Mouse (Mus musculus): ENCODE data around the gene Cks1b. TPM values are rescaled to one million over a fixed set of nuclear protein-coding genes. Genes with fewer than 3 reads are reported as not detected.

The Cks1b gene
- polyA plus RNA-seq, 1 experiment from 2014 or later: 301 TPM

DNA sequence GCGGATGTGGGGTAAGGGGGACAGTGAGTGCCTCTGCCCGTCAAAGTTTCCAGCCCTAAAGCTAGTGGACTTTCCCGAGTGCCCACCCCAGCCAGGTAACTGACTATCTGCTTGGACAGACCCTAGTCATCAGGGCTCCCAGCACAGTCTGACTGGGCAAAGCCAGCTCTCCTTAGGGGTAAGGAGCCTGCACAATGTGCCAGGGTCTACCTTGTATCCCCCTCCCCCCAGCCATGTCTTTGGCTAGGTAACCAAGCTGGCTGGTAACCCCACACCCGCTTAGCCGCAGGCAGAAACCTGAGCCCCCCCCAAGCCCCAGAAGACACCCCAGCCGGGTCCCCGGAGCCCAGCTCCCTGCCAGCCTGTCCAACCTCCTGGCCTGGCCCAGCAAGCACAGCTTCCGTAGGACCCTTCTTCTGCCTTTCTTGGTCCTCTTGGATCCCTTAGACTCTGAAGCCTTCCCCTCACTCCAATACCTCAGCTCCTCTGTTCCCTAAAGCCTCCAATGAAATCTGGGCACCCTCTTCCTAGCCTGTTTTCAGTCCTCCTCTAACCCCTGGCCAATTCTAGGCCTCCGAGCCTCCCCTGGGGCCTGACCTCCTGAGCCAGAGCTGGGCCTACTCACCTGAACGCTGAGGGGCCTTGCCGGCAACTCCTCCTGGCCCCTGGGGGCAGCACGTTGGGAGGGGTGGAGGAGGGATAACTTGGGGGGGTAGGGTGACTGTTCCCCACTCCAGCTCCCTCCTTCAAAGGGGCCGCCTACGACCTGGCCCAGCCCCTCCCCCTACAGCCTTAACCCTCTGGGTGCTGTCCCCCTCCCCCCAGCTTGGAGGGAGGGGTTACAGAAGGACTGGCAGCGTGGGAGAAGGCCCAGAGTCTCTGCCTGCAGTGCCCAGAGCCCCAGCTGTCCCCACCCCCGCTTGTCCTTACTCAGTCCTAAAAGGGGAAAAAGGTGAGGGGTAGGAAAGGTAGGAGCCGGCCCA lies 31.5 kb downstream of the Cks1b start:
- Histone ChIP-seq H3K4me2 (peak overlapping the region; percentile 32; the same call in 1 of the 2 replicates), H3K9ac (peak overlapping the region; percentile 13), H3K36me3 (no peaks in the 10 kb centered on the region), H3K9me3 (replicated peaks) (no peaks in the 10 kb centered on the region), H3K27ac (peak overlapping the region; percentile 38; the same call in 1 of the 2 replicates), H3K27me3 (peaks cover 12% of the 10 kb centered on the region), H3K4me1 (replicated peaks) (peaks cover 68% of the 10 kb centered on the region), H3K4me3 (replicated peaks) (peak overlapping the region; percentile 12)
- DNase-seq (no peak), ATAC-seq (ENCODE audit: low read depth) (no peak)
- 64% methylated on average over 17 of the region's 17 CpGs for WGBS (ENCODE audit: insufficient replicate concordance)

DNA sequence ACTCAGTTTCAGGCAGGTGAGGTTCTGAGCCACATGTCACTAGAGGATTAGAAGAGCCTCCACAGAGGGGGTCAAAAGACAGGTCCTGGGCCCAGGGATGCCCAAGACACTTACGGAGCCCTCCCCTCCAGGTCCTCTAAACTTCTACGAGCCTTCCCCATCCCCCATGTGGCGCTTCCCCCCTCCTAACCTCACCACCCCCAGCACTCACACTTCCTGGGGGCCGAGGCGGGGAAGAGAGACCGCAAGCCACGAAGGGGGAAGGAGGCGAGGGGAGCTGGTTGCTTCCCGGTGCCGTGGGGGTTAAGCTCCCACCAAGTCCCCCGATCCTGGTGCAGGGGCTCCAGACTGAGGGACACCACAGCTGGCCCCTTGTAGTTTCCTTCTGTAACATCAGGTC lies 32.7 kb downstream of the Cks1b start:
- H3K4me3 ChIP-seq (replicated peaks): 0 out of 2 replicates have a peak overlapping the region, but pooled peaks have one; percentile 5

DNA sequence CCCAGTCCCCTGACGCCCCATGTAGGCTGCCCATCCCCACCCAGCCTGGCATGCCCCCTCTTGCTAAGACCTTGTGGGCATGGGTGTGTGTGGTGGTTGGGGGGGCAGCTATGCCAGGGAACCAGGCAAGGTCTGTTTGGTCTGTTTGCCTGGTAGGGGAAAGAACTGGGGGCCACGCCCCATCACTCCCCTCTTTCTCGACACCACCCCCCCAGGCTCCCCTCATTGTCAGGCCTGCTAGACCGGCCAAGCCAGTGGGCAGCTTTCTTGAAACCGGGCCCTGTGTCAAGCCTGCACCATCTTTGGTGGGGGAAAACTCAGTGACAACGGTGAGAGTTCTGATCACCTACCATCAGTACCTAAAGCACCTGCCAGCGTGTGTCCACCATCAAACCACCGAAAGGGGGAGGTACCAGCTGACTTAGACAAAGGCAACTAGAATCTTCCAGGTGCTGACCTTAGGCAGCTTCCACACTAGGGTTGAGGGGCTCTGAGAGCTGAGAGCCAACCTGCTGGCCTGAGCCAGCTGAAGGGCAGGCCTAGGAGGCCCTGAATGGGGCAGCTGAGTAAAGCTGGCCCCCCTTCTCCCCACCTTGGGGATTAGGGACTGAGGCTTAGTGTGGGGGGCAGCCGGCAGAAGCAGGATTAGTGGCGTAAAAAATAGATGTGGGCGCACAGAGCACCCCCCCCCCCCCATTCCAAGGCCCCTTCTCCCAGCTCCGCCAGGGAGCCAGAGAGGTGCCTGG lies 33.7 kb downstream of the Cks1b start:
- no peaks in the 10 kb centered on the region for H3K27me3 ChIP-seq
- peaks cover 45% of the 10 kb centered on the region for H3K4me1 ChIP-seq (replicated peaks)
- H3K27ac ChIP-seq: no peak overlapping the region
- no peak overlapping the region for H3K4me3 ChIP-seq (replicated peaks)
- peaks cover 17% of the 10 kb centered on the region for H3K36me3 ChIP-seq
- WGBS (ENCODE audit: insufficient replicate concordance): 72% methylated on average over 11 of the region's 12 CpGs
- H3K9me3 ChIP-seq (replicated peaks): no peaks in the 10 kb centered on the region
- no peak for DNase-seq
- no peak overlapping the region for H3K9ac ChIP-seq
- ATAC-seq (ENCODE audit: low read depth): no peak
- 0 out of 2 replicates have a peak overlapping the region, but pooled peaks have one; percentile 11 for H3K4me2 ChIP-seq

More for the DNA sequence above, 32.7 kb downstream of the Cks1b start:
- 15% methylated on average over 11 of the region's 11 CpGs for WGBS (ENCODE audit: insufficient replicate concordance)
- Histone ChIP-seq H3K27me3 (no peaks in the 10 kb centered on the region), H3K27ac (no peak overlapping the region), H3K4me1 (replicated peaks) (peaks cover 55% of the 10 kb centered on the region), H3K36me3 (peaks cover 9% of the 10 kb centered on the region; the same call in 1 of the 2 replicates), H3K4me2 (peak overlapping the region; percentile 4; the same call in 1 of the 2 replicates), H3K9ac (no peak overlapping the region), H3K9me3 (replicated peaks) (no peaks in the 10 kb centered on the region)
- DNase-seq (no peak), ATAC-seq (ENCODE audit: low read depth) (no peak)

DNA sequence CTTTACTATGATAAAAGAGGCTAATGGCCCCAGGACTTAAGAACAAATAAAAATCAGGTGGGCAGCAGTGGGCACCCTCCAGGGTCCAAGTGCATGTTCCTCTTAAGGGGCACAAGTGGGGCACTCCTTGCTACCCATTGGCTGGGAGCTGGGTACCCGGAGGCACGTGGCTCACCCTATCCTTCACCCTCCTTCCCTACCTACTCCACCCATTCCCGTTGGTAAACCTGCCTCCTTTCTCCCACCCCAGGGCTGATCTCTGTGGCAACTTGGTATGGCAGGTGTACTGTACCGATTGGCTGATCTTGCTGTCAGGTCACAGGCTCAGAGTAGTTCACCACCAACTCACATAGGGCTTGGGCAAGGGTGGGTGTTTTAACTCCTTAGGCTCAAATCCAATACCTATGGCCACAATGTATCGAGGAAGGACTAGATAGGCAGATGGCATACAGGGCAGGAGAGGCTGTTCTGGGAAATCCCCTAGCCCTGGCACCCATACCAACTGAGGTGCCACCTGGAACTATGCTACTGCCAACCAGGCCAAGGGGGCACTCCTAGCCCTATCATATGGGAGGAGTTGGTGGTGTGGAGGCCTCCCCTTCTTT lies 34.4 kb downstream of the Cks1b start:
- 60% methylated on average over 5 of the region's 5 CpGs for WGBS (ENCODE audit: insufficient replicate concordance)
- no peak overlapping the region for H3K4me3 ChIP-seq (replicated peaks)
- DNase-seq: no peak
- H3K27me3 ChIP-seq: no peaks in the 10 kb centered on the region
- no peak for ATAC-seq (ENCODE audit: low read depth)
- H3K27ac ChIP-seq: no peak overlapping the region
- peaks cover 43% of the 10 kb centered on the region for H3K4me1 ChIP-seq (replicated peaks)
- H3K9me3 ChIP-seq (replicated peaks): no peaks in the 10 kb centered on the region
- H3K9ac ChIP-seq: no peak overlapping the region
- H3K4me2 ChIP-seq: no peak overlapping the region
- peaks cover 20% of the 10 kb centered on the region for H3K36me3 ChIP-seq

DNA sequence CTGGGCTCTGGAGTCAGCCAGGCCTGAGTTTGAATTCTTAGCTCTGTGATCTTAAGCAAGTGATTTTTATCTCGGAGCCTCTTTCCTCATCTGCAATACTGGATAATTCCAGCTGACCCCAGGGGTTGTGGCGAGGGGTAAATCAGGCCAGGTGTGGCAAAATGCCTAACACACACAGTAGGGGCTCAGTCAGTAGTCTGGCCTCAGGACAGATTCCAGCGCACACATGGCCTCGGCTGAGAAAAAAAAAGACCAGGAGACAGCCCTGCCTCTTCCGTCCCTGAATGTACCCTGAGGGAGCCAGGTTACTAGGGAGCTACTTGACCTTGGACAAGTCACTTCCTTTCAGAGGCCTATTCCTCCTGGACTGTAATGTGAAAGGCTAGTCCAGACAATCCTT lies 35.2 kb downstream of the Cks1b start:
- no peak for DNase-seq
- H3K27me3 ChIP-seq: no peaks in the 10 kb centered on the region
- no peak for ATAC-seq (ENCODE audit: low read depth)
- no peaks in the 10 kb centered on the region for H3K9me3 ChIP-seq (replicated peaks)
- H3K4me2 ChIP-seq: no peak overlapping the region
- no peak overlapping the region for H3K4me3 ChIP-seq (replicated peaks)
- H3K36me3 ChIP-seq: peaks cover 20% of the 10 kb centered on the region
- WGBS (ENCODE audit: insufficient replicate concordance): 84% methylated on average over 5 of the region's 5 CpGs
- H3K27ac ChIP-seq: no peak overlapping the region
- no peak overlapping the region for H3K9ac ChIP-seq
- peaks cover 43% of the 10 kb centered on the region for H3K4me1 ChIP-seq (replicated peaks)

DNA sequence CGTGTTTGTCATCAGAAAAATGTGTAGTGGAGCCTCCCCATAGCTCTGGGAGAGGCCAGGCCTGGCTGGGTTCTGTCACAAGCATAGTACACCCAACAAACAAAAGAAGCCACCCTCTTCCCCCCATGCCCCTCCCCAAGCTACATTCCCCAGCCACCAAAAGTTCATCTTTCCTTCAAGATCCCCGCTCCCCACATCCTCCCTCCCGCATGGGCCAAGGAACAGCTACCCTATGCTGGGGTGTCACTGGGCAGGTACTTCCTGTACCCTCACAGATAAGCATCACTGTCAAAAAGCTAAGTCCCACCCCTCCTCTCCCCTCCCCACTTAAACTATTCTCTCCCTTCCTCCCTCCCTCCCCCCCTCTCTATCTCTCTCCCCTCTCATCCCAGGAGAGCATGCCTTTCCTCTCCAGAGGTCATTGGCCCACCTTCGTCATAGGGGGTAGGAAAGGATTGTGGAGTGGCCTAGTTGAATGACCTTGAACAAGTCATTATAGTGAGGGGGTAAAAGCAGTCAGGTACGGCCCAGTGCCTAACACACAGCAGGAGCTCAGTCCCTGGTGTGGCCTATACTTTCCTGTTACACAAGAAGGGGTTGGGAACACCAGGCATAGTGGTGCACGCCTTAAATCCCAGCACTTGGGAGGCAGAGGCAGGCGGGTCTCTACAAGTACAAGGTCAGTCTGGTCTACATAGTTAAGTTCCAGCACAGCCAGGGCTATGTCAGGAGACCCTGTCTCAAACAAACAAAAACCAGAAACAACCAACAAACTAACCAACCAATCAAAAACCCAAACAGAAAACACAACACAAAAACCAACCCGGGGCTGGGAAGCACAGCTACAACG lies 35.9 kb downstream of the Cks1b start:
- no peak for ATAC-seq (ENCODE audit: low read depth)

DNA sequence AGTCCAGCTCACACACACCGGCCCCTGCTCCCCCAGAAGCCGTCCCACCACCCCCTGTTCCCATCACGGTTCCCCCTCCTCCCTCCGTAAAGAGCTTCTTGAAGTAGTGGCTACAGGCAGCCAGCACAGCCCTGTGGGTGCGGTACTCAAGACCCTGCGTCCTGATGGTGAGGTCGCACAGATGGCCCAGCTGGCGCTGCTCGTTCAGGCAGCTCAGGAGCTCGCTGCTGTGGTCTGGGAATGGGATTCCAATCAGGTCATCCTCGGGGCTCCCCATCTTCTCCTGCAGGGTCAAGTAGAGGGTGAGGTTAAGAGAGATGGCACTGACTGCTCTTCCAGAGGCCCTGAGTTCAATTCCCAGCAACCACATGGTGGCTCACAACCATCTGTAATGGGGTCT lies 37.0 kb downstream of the Cks1b start:
- Histone ChIP-seq H3K9ac (no peak overlapping the region), H3K36me3 (peaks cover 20% of the 10 kb centered on the region), H3K4me2 (no peak overlapping the region), H3K4me3 (replicated peaks) (no peak overlapping the region), H3K4me1 (replicated peaks) (peaks cover 30% of the 10 kb centered on the region), H3K27ac (no peak overlapping the region), H3K27me3 (no peaks in the 10 kb centered on the region), H3K9me3 (replicated peaks) (no peaks in the 10 kb centered on the region)
- 84% methylated on average over 11 of the region's 11 CpGs for WGBS (ENCODE audit: insufficient replicate concordance)
- no peak for DNase-seq
- no peak for ATAC-seq (ENCODE audit: low read depth)

More for the DNA sequence above, 35.9 kb downstream of the Cks1b start:
- no peak for DNase-seq
- no peak overlapping the region for H3K4me2 ChIP-seq
- no peak overlapping the region for H3K27ac ChIP-seq
- no peaks in the 10 kb centered on the region for H3K9me3 ChIP-seq (replicated peaks)
- no peak overlapping the region for H3K4me3 ChIP-seq (replicated peaks)
- no peak overlapping the region for H3K9ac ChIP-seq
- 75% methylated on average over 9 of the region's 9 CpGs for WGBS (ENCODE audit: insufficient replicate concordance)
- peaks cover 20% of the 10 kb centered on the region for H3K36me3 ChIP-seq
- H3K27me3 ChIP-seq: no peaks in the 10 kb centered on the region
- H3K4me1 ChIP-seq (replicated peaks): peaks cover 41% of the 10 kb centered on the region

DNA sequence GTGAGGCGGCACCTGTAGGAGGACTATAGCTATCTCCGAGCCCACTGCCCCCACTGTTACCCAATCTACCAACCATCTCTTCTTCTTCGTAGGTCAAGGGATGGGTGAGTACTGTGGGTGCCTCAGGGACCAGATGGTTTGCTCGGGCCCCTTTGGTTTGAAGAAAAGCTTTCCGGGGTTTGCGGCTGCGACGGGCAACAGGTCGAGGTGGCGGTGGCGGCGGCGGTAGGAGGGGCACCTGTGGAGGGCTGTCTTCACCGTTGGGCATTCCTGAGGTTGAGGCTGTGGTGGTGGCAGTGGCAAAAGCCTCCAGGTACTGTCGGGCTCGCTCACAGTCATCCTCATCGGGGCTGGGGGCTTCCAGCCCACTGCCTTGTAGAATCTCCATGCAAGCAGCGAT lies 37.5 kb downstream of the Cks1b start:
- H3K4me3 ChIP-seq (replicated peaks): no peak overlapping the region
- H3K4me1 ChIP-seq (replicated peaks): peaks cover 28% of the 10 kb centered on the region
- no peaks in the 10 kb centered on the region for H3K9me3 ChIP-seq (replicated peaks)
- no peak overlapping the region for H3K27ac ChIP-seq
- no peaks in the 10 kb centered on the region for H3K27me3 ChIP-seq
- WGBS (ENCODE audit: insufficient replicate concordance): 83% methylated on average over 18 of the region's 18 CpGs
- peaks cover 20% of the 10 kb centered on the region for H3K36me3 ChIP-seq
- ATAC-seq (ENCODE audit: low read depth) (no peak), DNase-seq (no peak)
- H3K4me2 ChIP-seq: no peak overlapping the region
- H3K9ac ChIP-seq: no peak overlapping the region

DNA sequence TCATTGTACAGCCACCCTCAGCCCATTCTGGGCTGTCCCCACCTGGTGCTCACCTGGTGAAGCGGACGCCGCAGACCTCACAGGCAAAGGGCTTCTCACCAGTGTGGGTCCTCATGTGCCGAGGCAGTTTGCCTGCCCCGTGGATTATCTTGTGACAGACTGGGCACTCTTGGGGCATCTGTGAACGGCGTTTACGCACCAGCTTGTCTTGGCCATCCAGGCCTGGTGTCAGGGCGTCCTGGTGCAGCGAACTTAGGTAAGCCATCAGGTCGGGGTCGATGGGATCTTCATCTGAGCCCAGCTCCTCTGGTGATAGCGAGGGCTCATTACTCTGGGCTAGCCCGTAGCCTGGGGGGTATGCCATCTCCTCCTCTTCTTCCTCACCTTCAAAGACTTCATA lies 37.9 kb downstream of the Cks1b start:
- ATAC-seq (ENCODE audit: low read depth): no peak
- Histone ChIP-seq H3K4me3 (replicated peaks) (no peak overlapping the region), H3K36me3 (peaks cover 20% of the 10 kb centered on the region), H3K27ac (no peak overlapping the region), H3K9me3 (replicated peaks) (no peaks in the 10 kb centered on the region), H3K27me3 (no peaks in the 10 kb centered on the region), H3K4me1 (replicated peaks) (peaks cover 24% of the 10 kb centered on the region), H3K4me2 (no peak overlapping the region), H3K9ac (no peak overlapping the region)
- DNase-seq: no peak
- 89% methylated on average over 14 of the region's 14 CpGs for WGBS (ENCODE audit: insufficient replicate concordance)

DNA sequence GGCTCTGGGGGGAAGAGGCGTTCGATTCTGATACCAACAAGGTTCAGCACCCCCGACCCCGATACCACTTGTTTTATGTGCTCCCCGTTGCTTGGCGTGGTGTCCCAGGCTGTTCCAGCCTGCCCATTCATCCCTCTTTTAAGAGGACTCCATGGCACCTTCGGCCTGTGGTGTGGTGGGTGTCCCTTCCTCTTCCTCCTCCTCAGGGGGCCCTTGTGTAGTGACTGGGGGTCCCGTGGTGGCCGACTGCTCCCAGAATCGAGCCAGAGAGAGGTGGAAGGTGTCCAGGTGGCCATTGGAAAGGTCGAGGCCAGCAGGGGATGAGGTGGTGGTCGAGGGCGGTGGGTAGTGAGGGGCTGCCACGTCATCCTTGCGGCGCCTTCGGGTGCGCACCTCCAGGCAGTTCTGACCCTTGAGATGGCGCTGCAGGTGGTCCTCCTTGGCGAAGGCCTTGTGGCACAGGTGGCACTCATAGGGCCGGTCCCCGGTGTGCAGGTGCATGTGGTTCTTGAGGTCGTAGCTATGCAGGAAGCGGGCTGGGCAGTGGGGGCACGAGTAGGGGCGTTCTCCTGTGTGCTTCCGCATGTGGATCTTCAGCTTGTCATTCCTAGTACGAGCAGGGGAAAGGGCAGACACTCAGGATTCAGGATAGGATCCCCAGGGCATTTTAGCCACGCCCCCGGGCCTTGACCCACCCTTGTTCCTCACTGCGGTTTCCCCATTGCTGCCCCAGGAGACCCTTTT lies 38.6 kb downstream of the Cks1b start:
- WGBS (ENCODE audit: insufficient replicate concordance): 77% methylated on average over 31 of the region's 31 CpGs
- no peak overlapping the region for H3K4me2 ChIP-seq
- H3K36me3 ChIP-seq: peaks cover 20% of the 10 kb centered on the region
- no peak overlapping the region for H3K9ac ChIP-seq
- ATAC-seq (ENCODE audit: low read depth) (no peak), DNase-seq (no peak)
- H3K27me3 ChIP-seq: no peaks in the 10 kb centered on the region
- no peak overlapping the region for H3K27ac ChIP-seq
- peaks cover 18% of the 10 kb centered on the region for H3K4me1 ChIP-seq (replicated peaks)
- H3K9me3 ChIP-seq (replicated peaks): no peaks in the 10 kb centered on the region
- no peak overlapping the region for H3K4me3 ChIP-seq (replicated peaks)

Measured in liver, embryonic 13.5 days (tissue).